Mouse (Mus musculus): ENCODE results near the gene Rgs4.

DNA sequence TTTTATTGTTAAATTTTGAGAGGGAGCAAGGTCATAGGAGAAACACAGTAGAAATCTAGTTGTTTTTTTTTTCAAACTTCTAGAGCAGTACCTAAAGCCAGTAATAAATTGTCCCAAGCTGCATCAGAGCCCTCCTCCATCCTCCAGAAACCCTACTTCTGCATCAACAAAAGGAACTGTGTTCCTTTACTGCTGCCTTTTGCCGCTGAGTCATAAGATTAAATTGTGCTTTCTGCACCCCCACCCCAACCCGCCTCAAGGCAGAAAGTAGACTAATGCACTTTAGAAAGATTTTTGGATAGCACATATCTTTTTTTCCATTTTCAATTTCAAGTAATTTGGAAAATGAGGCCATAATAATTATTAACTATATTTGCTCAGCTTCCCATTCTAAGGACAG, 15.1 kb upstream of the Rgs4 start:
- TF ChIP-seq TAL1 (IDR thresholded peaks at IDR 0.05; ENCODE audit: low read length) (no peak), GATA1 (IDR thresholded peaks at IDR 0.05; ENCODE audit: low read length) (no peak)
